Mouse (Mus musculus) ES-E14 (cell line): ENCODE measurements around the gene Dagla.

Experiments used
- CHD2 ChIP-seq: IDR thresholded peaks from 2 replicates; pipeline ENCODE4 v1.6.1; 2014; ENCODE audit warnings: mild to moderate bottlenecking, low read depth, low read length, inconsistent platforms
- HCFC1 ChIP-seq: IDR thresholded peaks from 2 replicates; pipeline ENCODE4 v1.6.1; 2012; ENCODE audit warnings: low read length, inconsistent platforms, borderline replicate concordance; ENCODE audit not compliant: insufficient read depth
- MAFK ChIP-seq: IDR thresholded peaks from 2 replicates; pipeline ENCODE4 v1.6.1; 2014; ENCODE audit warnings: mild to moderate bottlenecking, low read depth, low read length, inconsistent platforms; ENCODE audit not compliant: insufficient read depth

DNA sequence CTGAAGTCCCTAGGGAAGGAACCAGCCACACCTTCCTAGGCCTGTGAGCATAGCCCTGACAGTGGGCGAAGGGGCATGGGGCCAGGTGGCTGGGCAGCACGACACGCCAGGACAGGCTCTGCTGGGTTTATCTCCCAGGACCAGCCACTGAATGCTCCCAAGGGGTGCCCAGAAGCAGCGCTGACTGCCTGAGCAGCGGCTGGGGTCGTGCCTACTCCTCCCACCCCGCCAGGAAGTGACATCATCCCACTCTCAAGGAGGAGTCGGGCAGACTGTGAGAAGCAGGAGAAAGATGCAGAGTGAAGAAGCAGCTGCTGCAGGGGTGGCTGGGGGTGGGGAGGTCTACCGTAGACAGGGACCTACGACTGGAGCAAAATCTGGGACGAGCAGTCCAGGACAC lies 31.9 kb downstream of the Dagla start:
- TF ChIP-seq HCFC1 (no peak), CHD2 (no peak), MAFK (no peak)
